8 mouse cellular contexts compared by ENCODE assay signal in genomic region chr17:10317981-10318551, GRCm38 (mm10). TPM values are rescaled to one million over a fixed set of nuclear protein-coding genes. Genes with fewer than 3 reads are reported as not detected.
DNase-seq lines count a peak whose midpoint lies in the region; ATAC-seq and TF ChIP-seq lines count a peak whose summit lies in the region.

No protein-coding gene starts in this region.

- peak overlapping the region; percentile 89 for H3K9ac ChIP-seq in intestine, embryonic 16.5 days (ENCODE audit: low read depth, low read length)
- peak overlapping the region; percentile 100 for H3K9ac ChIP-seq in neural tube, embryonic 13.5 days

- peak overlapping the region; percentile 60 for H3K4me2 ChIP-seq in intestine, embryonic 16.5 days (ENCODE audit: low read depth, low read length)
- peak overlapping the region; percentile 68 for H3K4me2 ChIP-seq in neural tube, embryonic 13.5 days

- TF ChIP-seq CTCF in lung, adult 2 months (IDR thresholded peaks at IDR 0.05; ENCODE audit: insufficient read depth, low read length), result no peak

- no peaks in the 10 kb centered on the region for H3K36me3 ChIP-seq in intestine, embryonic 16.5 days (ENCODE audit: control insufficient read depth, insufficient read depth, low read length)
- no peaks in the 10 kb centered on the region for H3K36me3 ChIP-seq in neural tube, embryonic 13.5 days

- no peaks in the 10 kb centered on the region for H3K4me1 ChIP-seq in intestine, embryonic 16.5 days (ENCODE audit: control insufficient read depth, insufficient read depth, low read length)
- H3K4me1 ChIP-seq in lung, adult 2 months (ENCODE audit: control insufficient read depth, insufficient read depth, low read length), result peaks cover 10% of the 10 kb centered on the region
- H3K4me1 ChIP-seq in neural tube, embryonic 13.5 days (replicated peaks), result peaks cover 34% of the 10 kb centered on the region

- ATAC-seq in common myeloid progenitor, adult 5-6 weeks (replicated peaks; ENCODE audit: low read depth, poor library complexity, severe bottlenecking), result peak; percentile 64
- ATAC-seq in intestine, embryonic 16.5 days, result 0 out of 2 replicates have a peak, but pooled peaks have one; percentile 27
- ATAC-seq in neural tube, embryonic 13.5 days (ENCODE audit: low read depth), result no peak

- DNase-seq in right cerebral cortex, adult 18-20 months, result peak; percentile 41
- DNase-seq in right cerebral cortex, postnatal 36 days (ENCODE audit: low spot score in 2 of 2), result no peak
- peak; percentile 48 to 79 for DNase-seq in gastrocnemius, postnatal 4 days (ENCODE audit: low spot score in 2 of 2)
- peak; percentile 76 for DNase-seq in lung, adult 2 months
- DNase-seq in thymus, postnatal 10 days (ENCODE audit: low spot score in 2 of 2), result peak; percentile 40 to 51

- peak overlapping the region; percentile 96 for H3K27ac ChIP-seq in intestine, embryonic 16.5 days (ENCODE audit: low read length)
- peak overlapping the region; percentile 99 for H3K27ac ChIP-seq in neural tube, embryonic 13.5 days (replicated peaks)

- WGBS in intestine, embryonic 16.5 days, result under 1% methylated on average over 46 of the region's 46 CpGs
- WGBS in lung, adult 2 months, result under 1% methylated on average over 46 of the region's 46 CpGs
- under 1% methylated on average over 46 of the region's 46 CpGs for WGBS in neural tube, embryonic 13.5 days

- H3K9me3 ChIP-seq in intestine, embryonic 16.5 days (ENCODE audit: control insufficient read depth, low read length), result no peaks in the 10 kb centered on the region
- no peaks in the 10 kb centered on the region for H3K9me3 ChIP-seq in neural tube, embryonic 13.5 days

- peak overlapping the region; percentile 78 for H3K4me3 ChIP-seq in intestine, embryonic 16.5 days (ENCODE audit: low read length)
- H3K4me3 ChIP-seq in lung, adult 2 months (replicated peaks; ENCODE audit: extremely low read depth, low read depth, low read length), result peak overlapping the region; percentile 98
- H3K4me3 ChIP-seq in neural tube, embryonic 13.5 days, result peak overlapping the region; percentile 94

- H3K27me3 ChIP-seq in intestine, embryonic 16.5 days (replicated peaks; ENCODE audit: control insufficient read depth, insufficient read depth, low read length), result peaks cover 4% of the 10 kb centered on the region; the same call in 1 of the 2 replicates
- no peaks in the 10 kb centered on the region for H3K27me3 ChIP-seq in neural tube, embryonic 13.5 days

- peak; percentile 31; the same call in 1 of the 2 replicates for TF ChIP-seq POLR2A in lung, adult 2 months (IDR thresholded peaks at IDR 0.05; ENCODE audit: borderline replicate concordance, extremely low read depth, low read depth, low read length)

RNA-seq across cellular contexts. Expression of gene Qk, which starts 1.6 kb away (rescaled TPM):
- total RNA-seq in common myeloid progenitor, adult 5-6 weeks (2017), result 67.2 and 79.6 TPM in 2 replicates
- total RNA-seq in gastrocnemius, postnatal 4 days (2021), result 100 to 1,000 TPM; 316 to 362 TPM
- polyA plus RNA-seq in intestine, embryonic 16.5 days (2015; fragmentation: Nextera tagmentation; extraction: Ambion mirVana), result 8.4 and 9.3 TPM in 2 replicates
- polyA plus RNA-seq in lung, adult 2 months (2012; rRNA removed), result 381 and 394 TPM in 2 replicates
- 45.6 and 48.1 TPM in 2 replicates for polyA plus RNA-seq in neural tube, embryonic 13.5 days (2015; fragmentation: Nextera tagmentation; extraction: Ambion mirVana)

Comparison
In these comparisons a context has a peak if more than half of its experiments do, and no peak if none do; other contexts are left out.
1. DNase-seq: peak in right cerebral cortex, adult 18-20 months (single experiment), gastrocnemius, postnatal 4 days (2 of 2), lung, adult 2 months (single experiment) and thymus, postnatal 10 days (2 of 2); none in right cerebral cortex, postnatal 36 days (0 of 2).
2. Peak in every context shown above with its lines, with median percentiles within 50 percentile points of each other: H3K4me3 ChIP-seq.